Mouse (Mus musculus) MEL (cell line): ENCODE data around the gene Lrrc8a. TPM values are rescaled to one million over a fixed set of nuclear protein-coding genes. Genes with fewer than 3 reads are reported as not detected.

Source experiments
- DNase-seq: peaks from one replicate; pipeline ENCODE4 v3.0.0; 2011; ENCODE audit warnings: low read depth, low spot score
- H3K27ac ChIP-seq: 2 replicates; pipeline ENCODE4 v1.5.1; 2012; ENCODE audit warnings: low read depth, mild to moderate bottlenecking, control low read depth, low read length, moderate library complexity; ENCODE audit not compliant: control insufficient read depth
- H3K27me3 ChIP-seq, 2 experiments: fragments of 150-350 bp in 1 of 2; sonication (generic) in 1 of 2; 2 replicates each; pipeline ENCODE4 v1.6.1; 2012; ENCODE audit warnings: low read length in 2 of 2, mild to moderate bottlenecking in 2 of 2, improper control_type of control experiment in 1 of 2, moderate library complexity in 1 of 2; ENCODE audit not compliant: insufficient read depth in 2 of 2, control insufficient read depth in 1 of 2
- H3K36me3 ChIP-seq, 2 experiments: 2 replicates each; pipeline ENCODE4 v1.6.1; 2012 to 2014; ENCODE audit warnings: low read length in 2 of 2, improper control_type of control experiment in 1 of 2, inconsistent platforms in 1 of 2, mild to moderate bottlenecking in 1 of 2; ENCODE audit not compliant: insufficient read depth in 2 of 2, control insufficient read depth in 1 of 2
- H3K4me1 ChIP-seq, 2 experiments: fragments of 150-350 bp in 1 of 2; sonication (generic) in 1 of 2; 2 replicates each; pipeline ENCODE4 v1.6.1; 2012; ENCODE audit warnings: low read length in 2 of 2, improper control_type of control experiment in 1 of 2, mild to moderate bottlenecking in 1 of 2; ENCODE audit not compliant: insufficient read depth in 2 of 2, control insufficient read depth in 1 of 2
- H3K4me3 ChIP-seq, 2 experiments: fragments of 150-350 bp in 1 of 2; sonication (generic) in 1 of 2; 2 replicates each; pipeline ENCODE4 v1.5.1; 2012; ENCODE audit warnings: low read depth in 2 of 2, low read length in 2 of 2, mild to moderate bottlenecking in 2 of 2, moderate library complexity in 2 of 2, control low read depth in 1 of 2, improper control_type of control experiment in 1 of 2; ENCODE audit not compliant: control insufficient read depth in 1 of 2, insufficient read depth in 1 of 2
- H3K79me2 ChIP-seq: 2 replicates; pipeline ENCODE4 v1.6.1; 2012; ENCODE audit warnings: mild to moderate bottlenecking, low read length, moderate library complexity; ENCODE audit not compliant: control insufficient read depth, poor library complexity, insufficient read depth
- H3K9ac ChIP-seq: 2 replicates; pipeline ENCODE4 v1.6.1; 2012; ENCODE audit warnings: low read depth, mild to moderate bottlenecking, control low read depth, low read length, moderate library complexity; ENCODE audit not compliant: control insufficient read depth, poor library complexity, severe bottlenecking
- H3K9me3 ChIP-seq: fragments of 150-350 bp; sonication (generic); replicated peaks from 2 replicates; pipeline ENCODE4 v1.6.1; 2012; ENCODE audit warnings: mild to moderate bottlenecking, low read length, improper control_type of control experiment, moderate library complexity; ENCODE audit not compliant: insufficient read depth
- CTCF ChIP-seq, 3 experiments: IDR thresholded peaks in 2 of 3; conservative IDR thresholded peaks in 1 of 3; 2 replicates each; pipeline ENCODE4 v1.5.1; 2011 to 2012; ENCODE audit warnings: low read length in 3 of 3, low read depth in 2 of 3, mild to moderate bottlenecking in 2 of 3, improper control_type of control experiment in 1 of 3, inconsistent platforms in 1 of 3, mixed read lengths in 1 of 3, moderate library complexity in 1 of 3; ENCODE audit not compliant: control insufficient read depth in 1 of 3, insufficient read depth in 1 of 3, poor library complexity in 1 of 3, severe bottlenecking in 1 of 3
- EP300 ChIP-seq, 2 experiments: IDR thresholded peaks; 2 replicates each; pipeline ENCODE4 v1.6.1; 2011; ENCODE audit warnings: improper control_type of control experiment in 2 of 2, low read length in 2 of 2, low read depth in 1 of 2, mild to moderate bottlenecking in 1 of 2
- ETS1 ChIP-seq: IDR thresholded peaks from 2 replicates; pipeline ENCODE4 v1.6.1; 2012; ENCODE audit warnings: low read depth, mild to moderate bottlenecking, inconsistent platforms, low read length, improper control_type of control experiment, moderate library complexity
- GATA1 ChIP-seq: IDR thresholded peaks from 2 replicates; pipeline ENCODE4 v1.6.1; 2011; ENCODE audit warnings: low read depth, low read length, improper control_type of control experiment
- HCFC1 ChIP-seq: IDR thresholded peaks from 2 replicates; pipeline ENCODE4 v1.6.1; 2012; ENCODE audit warnings: low read depth, mild to moderate bottlenecking, inconsistent platforms, low read length, improper control_type of control experiment, moderate library complexity
- KAT2A ChIP-seq: conservative IDR thresholded peaks from 2 replicates; pipeline ENCODE4 v1.6.1; 2012; ENCODE audit warnings: low read depth, low read length, improper control_type of control experiment, inconsistent platforms
- MAFK ChIP-seq: IDR thresholded peaks from 2 replicates; pipeline ENCODE4 v1.6.1; 2011; ENCODE audit warnings: low read depth, mild to moderate bottlenecking, low read length, improper control_type of control experiment, borderline replicate concordance
- MAZ ChIP-seq: IDR thresholded peaks from 2 replicates; pipeline ENCODE4 v1.6.1; 2012; ENCODE audit warnings: low read depth, mild to moderate bottlenecking, inconsistent platforms, low read length, improper control_type of control experiment
- RAD21 ChIP-seq: IDR thresholded peaks from 2 replicates; pipeline ENCODE4 v1.6.1; 2011; ENCODE audit warnings: mild to moderate bottlenecking, low read depth, low read length, improper control_type of control experiment
- RCOR1 ChIP-seq: IDR thresholded peaks from 2 replicates; pipeline ENCODE4 v1.6.1; 2012; ENCODE audit warnings: low read depth, mild to moderate bottlenecking, inconsistent platforms, low read length, improper control_type of control experiment
- UBTF ChIP-seq: IDR thresholded peaks from 2 replicates; pipeline ENCODE4 v1.6.1; 2012; ENCODE audit warnings: low read depth, mild to moderate bottlenecking, inconsistent platforms, low read length, improper control_type of control experiment, moderate library complexity, borderline replicate concordance; ENCODE audit not compliant: insufficient read depth
- USF2 ChIP-seq, 2 experiments: IDR thresholded peaks; 2 replicates each; pipeline ENCODE4 v1.6.1; 2011 to 2012; ENCODE audit warnings: improper control_type of control experiment in 2 of 2, low read length in 2 of 2, borderline replicate concordance in 1 of 2, inconsistent platforms in 1 of 2, low read depth in 1 of 2, mild to moderate bottlenecking in 1 of 2; ENCODE audit not compliant: insufficient read depth in 1 of 2
- ZKSCAN1 ChIP-seq: IDR thresholded peaks from 2 replicates; pipeline ENCODE4 v1.6.1; 2012; ENCODE audit warnings: low read depth, mild to moderate bottlenecking, inconsistent platforms, low read length, improper control_type of control experiment, moderate library complexity
- ZNF384 ChIP-seq: IDR thresholded peaks from 2 replicates; pipeline ENCODE4 v1.6.1; 2012; ENCODE audit warnings: low read depth, mild to moderate bottlenecking, inconsistent platforms, low read length, improper control_type of control experiment
- polyA plus RNA-seq, 2 experiments: library from polyadenylated mRNA; stranded (reverse) in 1 of 2; unstranded in 1 of 2; fragments of >175 nt in 1 of 2; fragments of >200 nt in 1 of 2; gene quantifications; 2 replicates each; pipeline versions ENCODE4 v1.2.1 to v1.2.4; 2012; ENCODE audit warnings: low replicate concordance in 2 of 2, low read depth in 1 of 2; ENCODE audit not compliant: insufficient read length in 2 of 2, insufficient read depth in 1 of 2, missing spikeins in 1 of 2
- total RNA-seq: library from RNA; depleted of rRNA; stranded (reverse); fragments of 300-350 nt; gene quantifications from 2 replicates; pipeline ENCODE4 v1.2.3, GENCODE M21; 2012

Lrrc8a gene
- total and polyA plus RNA-seq, 3 experiments = 6.9 to 8.3 TPM; not detected in 1

DNA sequence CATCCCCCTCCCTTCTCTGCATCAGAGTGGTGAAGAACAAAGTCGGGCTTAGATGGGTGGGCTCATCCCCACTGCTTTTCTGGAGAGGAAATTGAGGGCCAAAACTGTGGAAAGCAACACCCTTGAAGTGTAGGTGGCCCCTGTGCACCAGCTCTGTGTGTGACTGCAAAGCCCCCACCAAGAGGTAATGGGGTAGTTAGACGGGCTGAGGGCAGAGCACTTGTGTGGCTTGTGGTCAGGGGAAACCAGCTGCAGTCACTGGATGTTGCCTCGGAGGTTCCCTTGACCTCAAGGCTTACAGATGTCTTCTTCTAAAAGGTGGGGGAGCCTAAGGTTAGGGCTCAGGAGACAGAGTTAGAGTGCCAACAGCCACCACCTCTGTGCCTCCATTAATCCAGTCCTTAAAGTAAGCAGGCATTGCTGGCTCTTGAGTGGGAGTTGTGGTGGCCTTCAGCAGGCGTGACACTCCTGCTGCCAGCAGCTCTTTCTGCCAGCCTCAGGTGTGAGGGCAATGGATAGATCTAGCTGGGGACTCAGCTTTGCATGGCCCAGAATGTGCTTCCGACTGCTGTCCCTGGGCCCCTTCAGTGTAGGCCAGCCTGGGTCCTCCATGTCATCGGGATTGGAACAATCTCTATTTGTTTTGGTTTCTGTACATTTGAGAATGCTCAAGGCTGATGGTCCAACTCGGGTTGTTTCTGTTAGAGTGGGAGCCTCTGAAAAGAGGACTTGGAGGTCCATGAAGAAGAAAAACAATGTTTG lies 20.4 kb downstream of the Lrrc8a start:
- TF ChIP-seq CTCF (IDR thresholded peaks at IDR 0.05 in 2 of 3, conservative IDR thresholded peaks at IDR 0.05 in 1 of 3; ENCODE audit: control insufficient read depth in 1 of 3, insufficient read depth in 1 of 3, low read depth in 2 of 3, low read length in 3 of 3, poor library complexity in 1 of 3, severe bottlenecking in 1 of 3) = no peak
- no peak for TF ChIP-seq RCOR1
- no peak for TF ChIP-seq EP300 (IDR thresholded peaks at IDR 0.05; ENCODE audit: low read depth in 1 of 2, low read length in 2 of 2)
- Histone ChIP-seq H3K27ac (no peak overlapping the region), H3K79me2 (no peaks in the 10 kb centered on the region), H3K36me3 (no peaks in the 10 kb centered on the region; a peak in 1 of 4 replicates), H3K27me3 (no peaks in the 10 kb centered on the region), H3K9ac (no peak overlapping the region), H3K4me3 (no peak overlapping the region), H3K9me3 (no peaks in the 10 kb centered on the region), H3K4me1 (no peaks in the 10 kb centered on the region)
- DNase-seq = no peak

DNA sequence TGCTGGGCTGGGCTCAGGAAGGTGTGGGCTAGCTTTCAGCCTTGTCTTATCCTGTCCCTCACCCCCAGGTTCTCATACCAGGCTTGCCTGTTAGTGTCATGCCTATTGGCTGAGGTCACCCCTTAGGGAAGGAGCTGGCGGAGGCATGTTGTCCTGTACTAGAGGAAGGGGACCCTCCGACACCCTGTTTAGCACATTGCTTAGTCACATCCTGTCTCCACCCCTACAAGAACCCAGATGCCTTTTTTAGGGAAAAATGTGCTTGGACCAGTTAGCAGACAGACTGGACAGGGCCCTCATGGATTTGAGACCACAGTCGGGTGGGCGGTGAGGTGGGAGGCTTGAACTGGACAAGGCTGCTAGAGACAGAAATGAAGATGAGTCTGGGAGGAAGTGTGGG lies 21.1 kb downstream of the Lrrc8a start:
- no peaks in the 10 kb centered on the region for H3K27me3 ChIP-seq
- no peaks in the 10 kb centered on the region for H3K79me2 ChIP-seq
- H3K36me3 ChIP-seq = no peaks in the 10 kb centered on the region; a peak in 1 of 4 replicates
- DNase-seq = no peak
- no peaks in the 10 kb centered on the region for H3K9me3 ChIP-seq
- no peak overlapping the region for H3K9ac ChIP-seq
- no peak overlapping the region for H3K4me3 ChIP-seq
- no peaks in the 10 kb centered on the region for H3K4me1 ChIP-seq
- no peak overlapping the region for H3K27ac ChIP-seq
- no peak for TF ChIP-seq MAZ
- TF ChIP-seq ZKSCAN1 = no peak
- TF ChIP-seq ZNF384 = no peak
- TF ChIP-seq ETS1 = no peak
- TF ChIP-seq HCFC1 = no peak
- TF ChIP-seq MAFK = no peak
- TF ChIP-seq KAT2A = no peak
- no peak for TF ChIP-seq UBTF
- TF ChIP-seq EP300 (IDR thresholded peaks at IDR 0.05; ENCODE audit: low read depth in 1 of 2, low read length in 2 of 2) = no peak
- no peak for TF ChIP-seq USF2 (IDR thresholded peaks at IDR 0.05; ENCODE audit: borderline replicate concordance in 1 of 2, insufficient read depth in 1 of 2, low read depth in 1 of 2, low read length in 2 of 2)
- no peak for TF ChIP-seq RAD21
- TF ChIP-seq GATA1 = no peak
